Mouse (Mus musculus): ENCODE results near the gene Rab21. TPM values are rescaled to one million over a fixed set of nuclear protein-coding genes. Genes with fewer than 3 reads are reported as not detected.

Gene Rab21
- polyA plus RNA-seq, 1 experiment from 2014 or later, result 15.4 TPM

GRCm38 (mm10) chr10:115281381-115281780, 34.0 kb downstream of the Rab21 start:
- ATAC-seq (ENCODE audit: low read depth), result no peak
- no peak overlapping the region for H3K4me3 ChIP-seq (ENCODE audit: low read depth, low read length)
- WGBS, result 93% methylated on average over 10 of the region's 10 CpGs
- H3K4me1 ChIP-seq (ENCODE audit: control insufficient read depth, insufficient read depth, low read length), result no peaks in the 10 kb centered on the region
- no peaks in the 10 kb centered on the region for H3K9me3 ChIP-seq (ENCODE audit: control insufficient read depth, low read length)
- H3K4me2 ChIP-seq (ENCODE audit: low read depth, low read length), result no peak overlapping the region
- no peak overlapping the region for H3K27ac ChIP-seq (ENCODE audit: low read depth, low read length)
- no peaks in the 10 kb centered on the region; the same call in 1 of the 2 replicates for H3K36me3 ChIP-seq (ENCODE audit: control insufficient read depth, insufficient read depth, low read length)
- H3K9ac ChIP-seq (replicated peaks; ENCODE audit: low read depth, low read length), result no peak overlapping the region
- no peaks in the 10 kb centered on the region for H3K27me3 ChIP-seq (ENCODE audit: control insufficient read depth, insufficient read depth, low read length)

- Histone ChIP-seq H3K4me3 (ENCODE audit: low read depth, low read length) (no peak overlapping the region), H3K27ac (ENCODE audit: low read depth, low read length) (no peak overlapping the region), H3K36me3 (ENCODE audit: control insufficient read depth, insufficient read depth, low read length) (no peaks in the 10 kb centered on the region), H3K9me3 (ENCODE audit: control insufficient read depth, low read length) (no peaks in the 10 kb centered on the region), H3K4me1 (ENCODE audit: control insufficient read depth, insufficient read depth, low read length) (no peaks in the 10 kb centered on the region), H3K4me2 (ENCODE audit: low read depth, low read length) (no peak overlapping the region), H3K9ac (replicated peaks; ENCODE audit: low read depth, low read length) (no peak overlapping the region), H3K27me3 (ENCODE audit: control insufficient read depth, insufficient read depth, low read length) (no peaks in the 10 kb centered on the region)
- 56% methylated on average over 5 of the region's 5 CpGs for WGBS
- ATAC-seq (ENCODE audit: low read depth), result no peak
These were observed 43.7 kb downstream of the Rab21 start for GRCm38 (mm10) chr10:115271649-115272048.

- no peak for ATAC-seq (ENCODE audit: low read depth)
- Histone ChIP-seq H3K9me3 (ENCODE audit: control insufficient read depth, low read length) (no peaks in the 10 kb centered on the region), H3K4me1 (ENCODE audit: control insufficient read depth, insufficient read depth, low read length) (no peaks in the 10 kb centered on the region), H3K4me2 (ENCODE audit: low read depth, low read length) (no peak overlapping the region), H3K27ac (ENCODE audit: low read depth, low read length) (no peak overlapping the region), H3K4me3 (ENCODE audit: low read depth, low read length) (no peak overlapping the region), H3K9ac (replicated peaks; ENCODE audit: low read depth, low read length) (no peak overlapping the region), H3K36me3 (ENCODE audit: control insufficient read depth, insufficient read depth, low read length) (no peaks in the 10 kb centered on the region), H3K27me3 (ENCODE audit: control insufficient read depth, insufficient read depth, low read length) (no peaks in the 10 kb centered on the region)
- WGBS, result 92% methylated on average over 12 of the region's 12 CpGs
These were observed 44.6 kb downstream of the Rab21 start for GRCm38 (mm10) chr10:115270612-115271390.

DNA sequence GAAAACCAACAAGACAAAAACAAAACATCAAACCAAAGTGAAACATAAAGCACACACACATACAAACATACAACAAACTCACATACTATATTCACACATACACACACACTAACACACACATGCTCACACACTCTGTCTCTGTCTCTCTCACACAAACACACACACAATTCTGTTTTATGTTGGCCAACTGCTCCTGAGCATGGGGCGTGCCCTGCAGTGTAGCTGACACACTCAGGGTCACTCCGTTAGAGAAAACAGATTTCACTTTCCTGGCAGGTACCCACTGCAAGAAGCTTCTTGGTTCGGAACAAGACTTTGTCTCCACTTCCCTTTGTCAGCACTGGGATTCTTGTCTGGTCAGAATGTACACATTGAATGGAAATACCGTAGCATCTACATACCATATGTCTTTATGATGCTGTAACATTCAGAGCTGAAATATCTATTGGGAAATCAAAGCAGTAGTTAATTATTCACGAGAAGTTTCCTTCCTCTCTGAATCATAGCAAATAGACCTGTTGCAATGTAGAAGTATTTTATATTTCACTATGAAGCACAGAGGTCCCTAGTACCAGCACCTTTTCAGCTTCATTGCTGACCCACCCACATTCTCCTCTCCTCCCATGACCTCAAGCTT, 52.4 kb downstream of the Rab21 start:
- WGBS, result 78% methylated on average over 5 of the region's 5 CpGs
- no peak overlapping the region for H3K27ac ChIP-seq (ENCODE audit: low read depth, low read length)
- H3K27me3 ChIP-seq (ENCODE audit: control insufficient read depth, insufficient read depth, low read length), result no peaks in the 10 kb centered on the region
- no peak overlapping the region for H3K4me2 ChIP-seq (ENCODE audit: low read depth, low read length)
- H3K9ac ChIP-seq (replicated peaks; ENCODE audit: low read depth, low read length), result no peak overlapping the region
- no peaks in the 10 kb centered on the region for H3K4me1 ChIP-seq (ENCODE audit: control insufficient read depth, insufficient read depth, low read length)
- no peaks in the 10 kb centered on the region for H3K9me3 ChIP-seq (ENCODE audit: control insufficient read depth, low read length)
- no peak overlapping the region for H3K4me3 ChIP-seq (ENCODE audit: low read depth, low read length)
- H3K36me3 ChIP-seq (ENCODE audit: control insufficient read depth, insufficient read depth, low read length), result no peaks in the 10 kb centered on the region
- ATAC-seq (ENCODE audit: low read depth), result no peak

- H3K9me3 ChIP-seq (ENCODE audit: control insufficient read depth, low read length), result no peaks in the 10 kb centered on the region
- H3K36me3 ChIP-seq (ENCODE audit: control insufficient read depth, insufficient read depth, low read length), result no peaks in the 10 kb centered on the region
- H3K27me3 ChIP-seq (ENCODE audit: control insufficient read depth, insufficient read depth, low read length), result no peaks in the 10 kb centered on the region
- 92% methylated on average over 2 of the region's 2 CpGs for WGBS
- H3K4me2 ChIP-seq (ENCODE audit: low read depth, low read length), result no peak overlapping the region
- no peaks in the 10 kb centered on the region for H3K4me1 ChIP-seq (ENCODE audit: control insufficient read depth, insufficient read depth, low read length)
- no peak overlapping the region for H3K4me3 ChIP-seq (ENCODE audit: low read depth, low read length)
- no peak overlapping the region for H3K27ac ChIP-seq (ENCODE audit: low read depth, low read length)
- ATAC-seq (ENCODE audit: low read depth), result no peak
- no peak overlapping the region for H3K9ac ChIP-seq (replicated peaks; ENCODE audit: low read depth, low read length)
These were observed 53.1 kb downstream of the Rab21 start for GRCm38 (mm10) chr10:115262261-115262660.

DNA sequence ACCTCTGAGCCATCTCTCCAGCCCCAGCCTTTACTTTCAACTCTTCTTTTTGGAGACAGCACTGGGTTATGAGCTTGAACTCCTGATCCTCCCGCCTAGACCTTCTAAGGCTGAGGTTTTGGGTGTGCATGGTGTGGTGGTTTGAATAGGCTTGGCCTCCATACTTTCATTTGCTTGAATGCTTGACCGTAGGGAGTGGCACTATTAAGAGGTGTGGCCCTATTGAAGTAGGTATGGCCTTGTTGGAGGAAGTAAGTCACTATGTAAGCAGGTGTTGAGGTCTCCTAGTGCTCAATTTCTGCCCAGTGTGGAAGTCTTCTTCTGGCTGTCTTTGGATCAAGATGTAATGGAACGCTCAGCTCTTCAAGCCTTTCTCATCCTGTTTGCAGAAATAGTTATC, 54.0 kb downstream of the Rab21 start:
- H3K4me1 ChIP-seq (ENCODE audit: control insufficient read depth, insufficient read depth, low read length), result no peaks in the 10 kb centered on the region
- H3K9me3 ChIP-seq (ENCODE audit: control insufficient read depth, low read length), result no peaks in the 10 kb centered on the region
- no peak overlapping the region for H3K4me3 ChIP-seq (ENCODE audit: low read depth, low read length)
- no peaks in the 10 kb centered on the region for H3K36me3 ChIP-seq (ENCODE audit: control insufficient read depth, insufficient read depth, low read length)
- H3K27ac ChIP-seq (ENCODE audit: low read depth, low read length), result no peak overlapping the region
- H3K9ac ChIP-seq (replicated peaks; ENCODE audit: low read depth, low read length), result no peak overlapping the region
- H3K4me2 ChIP-seq (ENCODE audit: low read depth, low read length), result no peak overlapping the region
- H3K27me3 ChIP-seq (ENCODE audit: control insufficient read depth, insufficient read depth, low read length), result no peaks in the 10 kb centered on the region
- WGBS, result 84% methylated on average over 3 of the region's 3 CpGs
- ATAC-seq (ENCODE audit: low read depth), result no peak

DNA sequence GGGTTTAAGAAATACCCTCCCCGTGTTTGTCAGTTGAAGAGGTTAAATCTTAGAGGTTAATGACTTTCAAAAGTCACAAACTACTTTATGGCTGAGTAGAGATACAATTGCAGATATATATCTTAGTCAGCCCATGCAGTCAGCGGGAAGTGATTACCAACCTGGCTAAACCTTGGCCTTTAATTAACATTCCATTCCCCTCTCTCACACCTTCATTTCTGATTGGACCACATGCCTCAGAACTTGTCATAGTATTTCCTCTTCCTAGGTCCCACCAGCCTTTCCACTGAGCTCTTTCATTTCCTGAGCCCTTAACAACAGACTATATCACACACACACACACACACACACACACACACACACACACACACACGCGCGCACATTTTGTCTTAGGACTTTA, 59.2 kb downstream of the Rab21 start:
- H3K27me3 ChIP-seq (ENCODE audit: control insufficient read depth, insufficient read depth, low read length), result no peaks in the 10 kb centered on the region
- H3K27ac ChIP-seq (ENCODE audit: low read depth, low read length), result no peak overlapping the region
- no peaks in the 10 kb centered on the region for H3K4me1 ChIP-seq (ENCODE audit: control insufficient read depth, insufficient read depth, low read length)
- ATAC-seq (ENCODE audit: low read depth), result no peak
- H3K4me2 ChIP-seq (ENCODE audit: low read depth, low read length), result no peak overlapping the region
- no peak overlapping the region for H3K4me3 ChIP-seq (ENCODE audit: low read depth, low read length)
- H3K36me3 ChIP-seq (ENCODE audit: control insufficient read depth, insufficient read depth, low read length), result no peaks in the 10 kb centered on the region
- H3K9me3 ChIP-seq (ENCODE audit: control insufficient read depth, low read length), result no peaks in the 10 kb centered on the region
- WGBS, result 88% methylated on average over 5 of the region's 5 CpGs
- H3K9ac ChIP-seq (replicated peaks; ENCODE audit: low read depth, low read length), result no peak overlapping the region

- no peaks in the 10 kb centered on the region for H3K27me3 ChIP-seq (ENCODE audit: control insufficient read depth, insufficient read depth, low read length)
- 83% methylated on average over 3 of the region's 3 CpGs for WGBS
- H3K27ac ChIP-seq (ENCODE audit: low read depth, low read length), result no peak overlapping the region
- H3K4me3 ChIP-seq (ENCODE audit: low read depth, low read length), result no peak overlapping the region
- no peaks in the 10 kb centered on the region for H3K9me3 ChIP-seq (ENCODE audit: control insufficient read depth, low read length)
- no peak for ATAC-seq (ENCODE audit: low read depth)
- H3K4me1 ChIP-seq (ENCODE audit: control insufficient read depth, insufficient read depth, low read length), result peaks cover 8% of the 10 kb centered on the region; the same call in 1 of the 2 replicates
- H3K36me3 ChIP-seq (ENCODE audit: control insufficient read depth, insufficient read depth, low read length), result no peaks in the 10 kb centered on the region
- H3K9ac ChIP-seq (replicated peaks; ENCODE audit: low read depth, low read length), result no peak overlapping the region
- no peak overlapping the region for H3K4me2 ChIP-seq (ENCODE audit: low read depth, low read length)
These were observed 61.9 kb downstream of the Rab21 start for GRCm38 (mm10) chr10:115253521-115253920.

GRCm38 (mm10) chr10:115252321-115252757, 63.1 kb downstream of the Rab21 start:
- Histone ChIP-seq H3K27ac (ENCODE audit: low read depth, low read length) (no peak overlapping the region), H3K4me2 (ENCODE audit: low read depth, low read length) (peak overlapping the region; percentile 65), H3K4me3 (ENCODE audit: low read depth, low read length) (peak overlapping the region; percentile 94; the same call in 1 of the 2 replicates), H3K36me3 (ENCODE audit: control insufficient read depth, insufficient read depth, low read length) (no peaks in the 10 kb centered on the region), H3K9me3 (ENCODE audit: control insufficient read depth, low read length) (no peaks in the 10 kb centered on the region), H3K27me3 (ENCODE audit: control insufficient read depth, insufficient read depth, low read length) (no peaks in the 10 kb centered on the region), H3K4me1 (ENCODE audit: control insufficient read depth, insufficient read depth, low read length) (peaks cover 8% of the 10 kb centered on the region; the same call in 1 of the 2 replicates), H3K9ac (replicated peaks; ENCODE audit: low read depth, low read length) (no peak overlapping the region)
- 0 out of 2 replicates have a peak, but pooled peaks have one; percentile 0 for ATAC-seq (ENCODE audit: low read depth)
- WGBS, result 19% methylated on average over 10 of the region's 10 CpGs

Measured in neural tube, embryonic 14.5 days (tissue).